ENCODE assay signal across 13 mouse cellular contexts in genomic region chr1:171734898-171735297, GRCm38 (mm10). TPM values are rescaled to one million over a fixed set of nuclear protein-coding genes. Genes with fewer than 3 reads are reported as not detected.
"Had no signal": no experiment of that assay in that cellular context is flagged by ENCODE, and none has a peak within 500 bp of the region (broad histone marks: within the 10 kb centered on the region; RNA-seq: fewer than 3 reads in every experiment).

No protein-coding gene starts in this region.

- DNase-seq: kidney, adult 18-20 months; kidney, postnatal 10 days; left cerebral cortex, postnatal 4 days; lung, embryonic 14.5 days; lung, postnatal 14 days; right cerebral cortex, adult 18-20 months; thymus, adult 2 months; thymus, postnatal 4 days had no signal

- H3K27me3 ChIP-seq: liver, embryonic 15.5 days; midbrain, embryonic 13.5 days; neural tube, embryonic 15.5 days had no signal

- H3K9me3 ChIP-seq: liver, embryonic 15.5 days; midbrain, embryonic 13.5 days; neural tube, embryonic 15.5 days had no signal

- H3K27ac ChIP-seq: liver, embryonic 15.5 days; macrophage; midbrain, embryonic 13.5 days; neural tube, embryonic 15.5 days had no signal

- H3K4me1 ChIP-seq: liver, embryonic 15.5 days; midbrain, embryonic 13.5 days; neural tube, embryonic 15.5 days had no signal

- H3K4me3 ChIP-seq: liver, embryonic 15.5 days; midbrain, embryonic 13.5 days; neural tube, embryonic 15.5 days had no signal

- ATAC-seq: midbrain, embryonic 13.5 days had no signal

- H3K36me3 ChIP-seq: liver, embryonic 15.5 days; midbrain, embryonic 13.5 days; neural tube, embryonic 15.5 days had no signal

RNA-seq across cellular contexts. Expression of gene Cd48, which starts 53.1 kb away (rescaled TPM):
- total RNA-seq: layer of hippocampus, postnatal 14 days had no signal
